Mouse (Mus musculus): ENCODE data around the gene Vamp5. TPM values are rescaled to one million over a fixed set of nuclear protein-coding genes. Genes with fewer than 3 reads are reported as not detected.

Gene Vamp5
- total RNA-seq, 2 experiments from 2014 or later: 4.2 to 7.1 TPM

Other genes with a start within 250 kb of the Vamp5 start
- 1 to 10 TPM; 1.2 to 1.3 TPM for gene Atoh8, start 144.9 kb downstream of the Vamp5 start, total RNA-seq (2021)
- gene Sftpb, start 75.9 kb downstream of the Vamp5 start, total RNA-seq (2021): not detected
- gene Usp39, start 35.3 kb downstream of the Vamp5 start, total RNA-seq (2021): 10 to 100 TPM; 34.3 to 34.9 TPM
- gene 0610030E20Rik, start 33.2 kb downstream of the Vamp5 start, total RNA-seq (2021): 10 to 100 TPM; 13.2 to 15.4 TPM
- gene Tmem150a, start 25.0 kb downstream of the Vamp5 start, total RNA-seq (2021): 10 to 100 TPM; 10.4 to 11.8 TPM
- 10 to 100 TPM; 70.4 to 73.7 TPM for gene Rnf181, start 13.5 kb downstream of the Vamp5 start, total RNA-seq (2021)
- gene Vamp8, start 10.2 kb upstream of the Vamp5 start, total RNA-seq (2021): 10 to 100 TPM in 1 of 2 experiments, 1 to 10 TPM in 1; 9.6 to 11.0 TPM
- 10 to 100 TPM; 22.3 to 23.1 TPM for gene Ggcx, start 33.8 kb upstream of the Vamp5 start, total RNA-seq (2021)
- gene Mat2a, start 59.1 kb upstream of the Vamp5 start, total RNA-seq (2021): 100 to 1,000 TPM; 170 to 173 TPM
- gene Sh2d6, start 141.2 kb upstream of the Vamp5 start, total RNA-seq (2021): under 1 TPM; 0.70 to 0.92 TPM
- gene Capg, start 163.9 kb upstream of the Vamp5 start, total RNA-seq (2021): 1 to 10 TPM; 3.3 to 3.6 TPM
- 10 to 100 TPM; 15.9 to 17.3 TPM for gene Elmod3, start 217.9 kb upstream of the Vamp5 start, total RNA-seq (2021)
- gene Retsat, start 218.0 kb upstream of the Vamp5 start, total RNA-seq (2021): 10 to 100 TPM; 41.6 to 43.8 TPM
- 10 to 100 TPM; 64.0 to 67.5 TPM for gene Tgoln1, start 236.5 kb upstream of the Vamp5 start, total RNA-seq (2021)